Mouse (Mus musculus) cortical plate, adult 2 months (tissue): ENCODE results near the gene Emd.

ENCODE experiments used
- CTCF ChIP-seq: fragments of 200-500 bp; IDR thresholded peaks from 2 replicates; pipeline ENCODE4 v1.5.1; 2011; ENCODE audit warnings: mild to moderate bottlenecking, control low read depth, low read length; ENCODE audit not compliant: insufficient read depth; ENCODE audit errors: extremely low read depth
- POLR2A ChIP-seq: fragments of 200-500 bp; IDR thresholded peaks from 2 replicates; pipeline ENCODE4 v1.6.1; 2011; ENCODE audit warnings: mild to moderate bottlenecking, low read length, control low read depth; ENCODE audit not compliant: insufficient read depth; ENCODE audit errors: extremely low read depth

DNA sequence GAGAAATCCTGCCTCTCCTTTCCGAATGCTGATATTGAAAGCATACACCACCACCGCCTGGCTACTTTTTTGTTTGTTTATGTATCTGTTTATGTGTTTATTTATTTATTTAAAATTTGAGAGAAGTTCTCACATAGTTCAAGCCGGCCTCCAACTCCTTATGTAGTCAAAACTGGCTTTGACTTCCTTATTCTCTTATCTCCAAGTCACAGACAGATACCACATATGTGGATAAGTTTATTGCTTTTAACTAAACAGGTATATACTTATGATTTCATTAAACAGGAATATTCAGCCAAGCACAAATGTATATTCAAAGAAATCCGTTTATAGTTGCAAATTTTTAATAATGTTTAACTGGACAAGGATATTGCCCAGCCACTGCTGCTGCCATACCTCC, 38.9 kb downstream of the Emd start:
- TF ChIP-seq CTCF (no peak), POLR2A (no peak)
